In genomic region chr2:40605442-40605841, GRCm38 (mm10) we compare ENCODE assay signal across 16 mouse cellular contexts.
"Had no signal": no experiment of that assay in that cellular context is flagged by ENCODE, and none has a peak within 500 bp of the region (broad histone marks: within the 10 kb centered on the region; RNA-seq: fewer than 3 reads in every experiment).

No protein-coding gene starts in this region.

- H3K9ac ChIP-seq: kidney, embryonic 15.5 days; limb, embryonic 13.5 days; liver, embryonic 14.5 days; midbrain, embryonic 12.5 days; neural tube, embryonic 13.5 days had no signal

- DNase-seq: kidney, adult 2 months; kidney, postnatal 14 days; left cerebral cortex, postnatal 4 days; lung, adult 18-20 months; lung, postnatal 36 days; retina, postnatal 1 day; right cerebral cortex, postnatal 4 days; spleen, adult 18-20 months; thymus, adult 2 months; thymus, postnatal 25 days had no signal

- H3K4me2 ChIP-seq: kidney, embryonic 15.5 days; limb, embryonic 13.5 days; midbrain, embryonic 12.5 days; neural tube, embryonic 13.5 days had no signal

- H3K27ac ChIP-seq: kidney, embryonic 15.5 days; limb, embryonic 13.5 days; liver, embryonic 14.5 days; midbrain, embryonic 12.5 days; neural tube, embryonic 13.5 days had no signal

- H3K4me1 ChIP-seq: kidney, embryonic 15.5 days; limb, embryonic 13.5 days; midbrain, embryonic 12.5 days; neural tube, embryonic 13.5 days had no signal

- H3K27me3 ChIP-seq: kidney, embryonic 15.5 days; limb, embryonic 13.5 days; midbrain, embryonic 12.5 days; neural tube, embryonic 13.5 days had no signal

- H3K9me3 ChIP-seq: kidney, embryonic 15.5 days; limb, embryonic 13.5 days; midbrain, embryonic 12.5 days; neural tube, embryonic 13.5 days had no signal

- H3K4me3 ChIP-seq: kidney, embryonic 15.5 days; limb, embryonic 13.5 days; midbrain, embryonic 12.5 days; myocyte; neural tube, embryonic 13.5 days had no signal

- H3K36me3 ChIP-seq: kidney, embryonic 15.5 days; limb, embryonic 13.5 days; midbrain, embryonic 12.5 days; neural tube, embryonic 13.5 days had no signal
